Mouse (Mus musculus) embryonic facial prominence, embryonic 11.5 days (tissue): Measurements from ENCODE around the gene Igfbp7. TPM values are rescaled to one million over a fixed set of nuclear protein-coding genes. Genes with fewer than 3 reads are reported as not detected.

ENCODE experiments used
- ATAC-seq: fragments of 200-750 bp; cut with Nextera tagmentation; replicated peaks from 2 replicates; pipeline ENCODE4 v1.8.0; 2017; ENCODE audit warnings: low read depth; ENCODE audit not compliant: insufficient number of reproducible peaks, low FRiP score, low TSS enrichment
- DNase-seq: peaks from one replicate; pipeline ENCODE4 v3.0.0-alpha.2; 2015; ENCODE audit warnings: low spot score
- H3K27ac ChIP-seq: fragments of 300-500 bp; sonication (generic); replicated peaks from 2 replicates; pipeline ENCODE4 v1.5.1; 2014; ENCODE audit warnings: mild to moderate bottlenecking, low read depth, low read length, control low read depth
- H3K27me3 ChIP-seq: fragments of 300-500 bp; sonication (generic); 2 replicates; pipeline ENCODE4 v1.6.1; 2014; ENCODE audit warnings: mild to moderate bottlenecking, low read length, moderate library complexity, mixed read lengths; ENCODE audit not compliant: control insufficient read depth, insufficient read depth
- H3K36me3 ChIP-seq: fragments of 300-500 bp; sonication (generic); replicated peaks from 2 replicates; pipeline ENCODE4 v1.6.1; 2014; ENCODE audit warnings: low read depth, mild to moderate bottlenecking, low read length, moderate library complexity, mixed read lengths; ENCODE audit not compliant: control insufficient read depth, insufficient read depth
- H3K4me1 ChIP-seq: fragments of 300-500 bp; sonication (generic); 2 replicates; pipeline ENCODE4 v1.6.1; 2014; ENCODE audit warnings: low read length, mixed read lengths; ENCODE audit not compliant: control insufficient read depth, insufficient read depth
- H3K4me2 ChIP-seq: fragments of 300-500 bp; sonication (generic); 2 replicates; pipeline ENCODE4 v1.6.1; 2014; ENCODE audit warnings: low read depth, mild to moderate bottlenecking, control low read depth, low read length, moderate library complexity
- H3K4me3 ChIP-seq: fragments of 300-500 bp; sonication (generic); 2 replicates; pipeline ENCODE4 v1.5.1; 2014; ENCODE audit warnings: low read depth, low read length, control low read depth
- H3K9ac ChIP-seq: fragments of 300-500 bp; sonication (generic); replicated peaks from 2 replicates; pipeline ENCODE4 v1.6.1; 2014; ENCODE audit warnings: mild to moderate bottlenecking, control low read depth, low read length
- H3K9me3 ChIP-seq: fragments of 300-500 bp; sonication (generic); replicated peaks from 2 replicates; pipeline ENCODE4 v1.6.1; 2016; ENCODE audit warnings: mild to moderate bottlenecking, low read length, inconsistent platforms, mixed read lengths; ENCODE audit not compliant: control insufficient read depth
- WGBS: fragments of 180-500 bp; shearing (Covaris S2); extraction: QIAGEN DNeasy Blood & Tissue Kit; methylation state at CpG from one replicate; pipeline ENCODE4 v1.1.7; 2014; 5-methylcytosine and 5-hydroxymethylcytosine counted together
- polyA plus RNA-seq: library from polyadenylated mRNA; unstranded; fragments of >200 nt; fragmentation: Nextera tagmentation; extraction: Ambion mirVana; gene quantifications from 2 replicates; pipeline ENCODE4 v1.2.1, GENCODE M21; 2014

Gene Igfbp7
- polyA plus RNA-seq, 1 experiment from 2014 or later: 12.2 TPM

DNA sequence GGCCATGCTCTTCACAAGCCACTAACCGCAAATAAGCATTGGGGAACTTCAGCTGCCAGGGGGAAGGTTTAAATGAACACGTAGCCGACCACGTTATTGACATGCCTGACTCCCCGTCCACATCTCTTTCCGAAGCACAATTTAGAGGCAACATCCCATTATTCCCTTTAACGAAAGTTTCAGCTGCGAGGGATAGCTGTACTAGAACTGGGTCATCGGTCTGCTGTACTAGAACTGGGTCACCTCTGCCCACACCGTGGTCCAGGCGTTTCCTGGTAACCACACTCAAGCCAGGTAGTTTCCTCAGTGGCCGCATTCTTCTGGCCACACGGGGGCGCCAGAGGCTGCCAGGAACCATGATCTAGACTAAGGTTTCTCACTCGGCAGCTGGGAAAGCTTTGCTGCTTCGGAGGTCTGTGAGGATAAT is 53.5 kb downstream of the Igfbp7 start:
- DNase-seq: peak; percentile 94
- no peaks in the 10 kb centered on the region for H3K27me3 ChIP-seq
- peak; percentile 41 for ATAC-seq
- no peaks in the 10 kb centered on the region for H3K4me1 ChIP-seq
- peak overlapping the region; percentile 24 for H3K4me2 ChIP-seq
- H3K9ac ChIP-seq: no peak overlapping the region
- no peak overlapping the region for H3K4me3 ChIP-seq
- 9% methylated on average over 16 of the region's 16 CpGs for WGBS
- no peak overlapping the region for H3K27ac ChIP-seq
- H3K36me3 ChIP-seq: no peaks in the 10 kb centered on the region; the same call in 1 of the 2 replicates
- no peaks in the 10 kb centered on the region for H3K9me3 ChIP-seq

DNA sequence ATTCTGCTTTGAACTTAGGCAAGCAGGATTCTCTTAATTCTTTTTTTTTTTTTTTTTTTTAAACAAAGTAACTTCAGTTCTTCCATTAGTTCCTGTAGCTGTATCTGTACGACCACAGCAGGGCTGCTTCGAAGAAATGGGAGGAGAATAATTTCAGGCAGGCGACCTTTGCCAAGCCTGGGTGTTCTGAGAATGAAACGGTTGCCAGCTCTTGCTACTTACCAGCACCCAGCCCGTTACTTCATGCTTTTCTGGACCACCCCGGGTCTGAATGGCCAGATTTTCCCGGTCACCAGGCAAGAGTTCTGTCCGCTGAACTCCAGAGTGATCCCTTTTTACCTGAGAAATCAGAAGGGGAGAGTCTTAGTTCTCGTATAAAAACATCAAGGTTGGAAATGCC is 56.1 kb downstream of the Igfbp7 start:
- Histone ChIP-seq H3K27ac (no peak overlapping the region), H3K4me2 (no peak overlapping the region)
- WGBS: 77% methylated on average over 9 of the region's 9 CpGs

DNA sequence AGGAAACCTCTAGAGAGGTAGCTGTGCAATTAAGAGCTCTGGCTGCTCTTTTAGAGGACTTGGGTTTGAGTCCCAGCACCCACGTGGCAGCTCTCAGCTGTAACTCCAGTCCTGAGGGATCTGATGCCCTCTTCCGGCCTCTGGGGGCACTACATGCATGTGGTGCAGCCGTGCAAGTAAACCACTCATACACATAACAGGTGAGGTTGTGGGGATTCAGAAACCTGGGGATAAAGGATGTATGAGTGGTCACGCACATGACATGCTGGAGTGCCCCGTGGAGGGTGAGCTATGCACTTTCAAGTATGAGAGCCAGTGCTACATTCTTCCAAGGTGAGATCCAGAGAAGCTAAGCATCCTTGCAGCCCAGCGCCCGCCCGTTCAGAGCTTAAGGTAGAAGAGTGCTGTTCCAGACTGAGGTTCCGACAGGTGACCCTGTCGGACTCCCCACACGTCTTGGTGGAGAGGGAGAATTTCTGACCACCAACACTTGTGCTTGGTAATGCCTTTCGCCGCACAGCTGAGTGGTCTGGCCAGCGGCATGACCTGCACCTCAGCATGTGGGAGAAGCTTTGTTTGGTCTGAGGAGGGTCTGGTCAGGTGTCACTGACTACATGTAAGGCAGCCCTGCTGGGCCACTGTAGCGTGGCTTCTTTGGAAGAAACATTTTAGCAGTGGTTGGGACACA is 57.7 kb downstream of the Igfbp7 start:
- WGBS: 95% methylated on average over 15 of the region's 15 CpGs
- no peak overlapping the region for H3K9ac ChIP-seq
- ATAC-seq (no peak), DNase-seq (no peak)
- H3K27ac ChIP-seq: no peak overlapping the region
- H3K4me3 ChIP-seq: no peak overlapping the region
- no peaks in the 10 kb centered on the region for H3K9me3 ChIP-seq
- H3K4me1 ChIP-seq: no peaks in the 10 kb centered on the region
- peaks cover 3% of the 10 kb centered on the region; the same call in 1 of the 2 replicates for H3K36me3 ChIP-seq
- no peak overlapping the region for H3K4me2 ChIP-seq
- H3K27me3 ChIP-seq: no peaks in the 10 kb centered on the region

More for the DNA sequence above, 56.1 kb downstream of the Igfbp7 start:
- H3K4me3 ChIP-seq: no peak overlapping the region
- no peaks in the 10 kb centered on the region for H3K27me3 ChIP-seq
- peaks cover 3% of the 10 kb centered on the region; the same call in 1 of the 2 replicates for H3K36me3 ChIP-seq
- DNase-seq (no peak), ATAC-seq (no peak)
- H3K9ac ChIP-seq: no peak overlapping the region
- H3K4me1 ChIP-seq: no peaks in the 10 kb centered on the region
- H3K9me3 ChIP-seq: no peaks in the 10 kb centered on the region

DNA sequence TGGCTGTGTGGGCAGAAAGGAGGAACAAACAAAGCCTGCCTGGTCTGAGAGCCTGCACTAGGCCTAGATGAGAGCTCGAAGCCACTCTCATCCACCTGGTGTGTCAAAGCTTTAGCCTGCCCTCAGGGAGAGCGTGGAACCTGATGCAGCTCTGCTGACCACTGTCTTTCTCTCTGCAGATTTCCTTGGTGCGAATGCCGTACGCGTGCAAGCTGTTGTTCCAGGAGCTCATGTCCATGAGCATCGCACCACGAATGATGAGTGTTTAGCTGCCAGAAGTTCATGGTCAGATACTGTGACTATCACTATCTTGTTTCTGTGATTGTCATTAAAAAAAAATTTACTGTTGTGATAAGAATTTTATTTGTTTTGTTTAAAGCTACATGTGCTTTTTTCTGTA is 58.9 kb downstream of the Igfbp7 start:
- Histone ChIP-seq H3K36me3 (peaks cover 3% of the 10 kb centered on the region; the same call in 1 of the 2 replicates), H3K4me1 (no peaks in the 10 kb centered on the region), H3K27me3 (no peaks in the 10 kb centered on the region), H3K4me3 (no peak overlapping the region), H3K4me2 (no peak overlapping the region), H3K9ac (no peak overlapping the region), H3K27ac (no peak overlapping the region), H3K9me3 (no peaks in the 10 kb centered on the region)
- no peak for DNase-seq
- no peak for ATAC-seq
- WGBS: 96% methylated on average over 8 of the region's 8 CpGs

DNA sequence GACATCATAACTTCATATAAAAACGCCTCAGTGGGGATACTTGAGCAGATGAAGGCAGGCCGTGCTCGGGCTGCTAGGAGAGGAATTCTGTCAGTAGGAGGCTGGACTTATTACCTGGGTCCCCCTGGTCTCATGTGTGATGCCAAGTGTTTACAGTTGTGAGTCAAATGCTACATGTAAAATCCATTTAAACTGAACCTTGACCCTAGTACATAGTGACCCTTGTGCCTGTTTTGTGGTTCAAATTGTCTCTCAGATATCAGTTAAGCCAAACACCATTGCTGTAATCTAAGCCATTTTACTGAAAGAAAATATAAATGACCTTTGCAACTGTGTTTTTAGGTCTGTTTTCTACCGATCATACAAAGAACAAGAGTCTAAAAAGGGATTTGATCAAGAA is 67.8 kb downstream of the Igfbp7 start:
- no peak overlapping the region for H3K4me2 ChIP-seq

DNA sequence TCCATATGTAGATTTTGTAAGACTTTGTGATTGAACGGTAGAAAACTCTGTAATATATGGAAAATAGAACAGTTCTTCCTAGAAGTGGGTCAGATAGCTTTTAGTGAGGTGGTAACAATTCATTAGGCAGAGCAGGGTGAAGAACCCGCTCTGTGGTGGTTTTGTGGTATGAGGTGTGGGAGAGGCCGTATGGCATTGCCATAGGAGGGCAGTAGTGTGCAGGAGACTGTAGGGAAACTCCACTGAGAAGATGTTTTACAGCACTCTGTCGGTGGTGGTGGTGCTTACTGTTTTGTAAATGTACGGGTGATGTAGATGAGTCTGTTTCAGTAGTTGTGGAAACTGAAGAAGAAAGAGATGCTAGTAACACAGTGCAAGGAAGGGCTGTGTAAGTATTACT is 77.7 kb downstream of the Igfbp7 start:
- no peaks in the 10 kb centered on the region for H3K27me3 ChIP-seq
- WGBS: 80% methylated on average over 5 of the region's 5 CpGs
- peaks cover 13% of the 10 kb centered on the region for H3K36me3 ChIP-seq
- no peaks in the 10 kb centered on the region for H3K4me1 ChIP-seq
- DNase-seq: no peak
- H3K4me3 ChIP-seq: no peak overlapping the region
- no peak for ATAC-seq
- no peak overlapping the region for H3K9ac ChIP-seq
- H3K4me2 ChIP-seq: no peak overlapping the region
- no peak overlapping the region for H3K27ac ChIP-seq
- H3K9me3 ChIP-seq: no peaks in the 10 kb centered on the region

More for the DNA sequence above, 67.8 kb downstream of the Igfbp7 start:
- ATAC-seq: no peak
- Histone ChIP-seq H3K9ac (no peak overlapping the region), H3K27ac (no peak overlapping the region), H3K36me3 (peaks cover 7% of the 10 kb centered on the region), H3K9me3 (no peaks in the 10 kb centered on the region), H3K27me3 (no peaks in the 10 kb centered on the region), H3K4me3 (no peak overlapping the region), H3K4me1 (no peaks in the 10 kb centered on the region)
- 91% methylated on average over 4 of the region's 4 CpGs for WGBS
- DNase-seq: no peak

DNA sequence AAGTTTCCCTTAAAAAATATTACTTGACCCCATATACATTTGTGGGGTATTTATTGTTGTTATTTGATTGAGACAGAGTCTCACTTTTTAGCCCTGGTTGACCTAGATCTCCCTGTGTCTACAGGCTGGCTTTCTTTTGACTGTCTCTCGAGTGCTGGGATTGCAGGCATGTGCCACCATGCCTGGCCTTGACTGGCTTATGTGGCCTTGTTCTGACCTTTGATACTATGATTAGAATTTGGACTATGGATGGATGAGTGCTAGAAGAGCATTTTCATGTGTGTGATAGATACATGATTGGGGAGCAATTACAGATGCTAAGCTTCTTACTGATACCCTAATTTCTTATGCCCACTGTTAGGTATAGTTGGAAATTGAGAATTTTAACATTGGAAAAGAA is 82.9 kb downstream of the Igfbp7 start:
- WGBS: 72% methylated on average over 1 of the region's 1 CpGs
- no peak overlapping the region for H3K4me2 ChIP-seq
- DNase-seq: no peak
- no peaks in the 10 kb centered on the region for H3K27me3 ChIP-seq
- H3K27ac ChIP-seq: no peak overlapping the region
- no peaks in the 10 kb centered on the region for H3K9me3 ChIP-seq
- peaks cover 27% of the 10 kb centered on the region for H3K36me3 ChIP-seq
- ATAC-seq: no peak
- no peak overlapping the region for H3K9ac ChIP-seq
- H3K4me3 ChIP-seq: no peak overlapping the region
- H3K4me1 ChIP-seq: no peaks in the 10 kb centered on the region

DNA sequence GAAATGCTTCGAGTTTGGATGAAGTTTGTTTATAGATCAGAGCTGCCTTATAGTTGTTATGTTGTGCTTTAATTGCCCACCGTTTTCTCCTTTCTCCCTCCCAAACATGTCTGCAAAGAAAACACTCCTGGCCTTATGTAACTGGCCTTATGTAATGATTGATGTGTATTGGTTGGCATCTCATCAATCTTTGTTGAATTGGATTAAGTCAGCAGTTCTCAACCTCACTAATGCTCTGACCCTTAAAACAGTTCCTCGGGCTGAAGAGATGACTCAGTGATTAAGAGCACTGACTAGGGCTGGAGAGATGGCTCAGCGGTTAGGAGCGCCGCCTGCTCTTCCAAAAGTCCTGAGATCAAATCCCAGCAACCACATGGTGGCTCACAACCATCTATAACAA is 92.9 kb downstream of the Igfbp7 start:
- H3K36me3 ChIP-seq: no peaks in the 10 kb centered on the region; the same call in 1 of the 2 replicates

More for the DNA sequence above, 92.9 kb downstream of the Igfbp7 start:
- Histone ChIP-seq H3K4me3 (no peak overlapping the region), H3K27me3 (no peaks in the 10 kb centered on the region), H3K9ac (no peak overlapping the region), H3K27ac (no peak overlapping the region), H3K4me1 (no peaks in the 10 kb centered on the region), H3K9me3 (no peaks in the 10 kb centered on the region), H3K4me2 (no peak overlapping the region)
- 87% methylated on average over 6 of the region's 6 CpGs for WGBS
- ATAC-seq (no peak), DNase-seq (no peak)
